Mouse (Mus musculus) layer of hippocampus, postnatal 14 days (tissue): Measurements from ENCODE around the gene Fryl. TPM values are rescaled to one million over a fixed set of nuclear protein-coding genes. Genes with fewer than 3 reads are reported as not detected.

Experiments
- DNase-seq, 2 experiments: peaks; one replicate each; pipeline ENCODE4 v3.0.0; 2021 to 2022; ENCODE audit warnings: low spot score in 2 of 2, mixed read lengths in 1 of 2
- total RNA-seq, 2 experiments: library from RNA; stranded (reverse); gene quantifications; 2 replicates each; pipeline ENCODE4 v1.2.3; 2021

The Fryl gene
- total RNA-seq, 2 experiments from 2014 or later, result 68.4 to 72.2 TPM

DNA sequence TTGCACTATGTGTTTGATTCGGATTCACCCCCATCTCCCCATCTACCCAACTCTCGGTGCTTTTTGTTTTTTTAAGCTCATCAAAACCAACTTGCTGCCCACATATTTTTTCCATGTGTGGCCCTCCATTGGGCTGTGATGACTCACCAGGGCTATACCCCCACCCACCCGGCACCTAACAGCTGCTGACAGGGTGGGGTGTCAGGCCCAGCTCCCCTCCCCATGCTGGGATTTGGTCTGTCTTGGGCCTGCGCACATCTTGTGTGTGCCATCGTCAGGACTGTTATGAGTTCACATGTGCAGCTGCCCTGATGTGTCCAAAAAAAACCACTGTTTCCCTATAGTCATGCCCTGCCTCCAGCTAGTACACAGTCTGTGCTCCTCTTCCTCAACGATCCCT lies 33.4 kb downstream of the Fryl start:
- no peak for DNase-seq

GRCm38 (mm10) chr5:73222397-73222796 lies 34.0 kb downstream of the Fryl start:
- DNase-seq, result no peak

DNA sequence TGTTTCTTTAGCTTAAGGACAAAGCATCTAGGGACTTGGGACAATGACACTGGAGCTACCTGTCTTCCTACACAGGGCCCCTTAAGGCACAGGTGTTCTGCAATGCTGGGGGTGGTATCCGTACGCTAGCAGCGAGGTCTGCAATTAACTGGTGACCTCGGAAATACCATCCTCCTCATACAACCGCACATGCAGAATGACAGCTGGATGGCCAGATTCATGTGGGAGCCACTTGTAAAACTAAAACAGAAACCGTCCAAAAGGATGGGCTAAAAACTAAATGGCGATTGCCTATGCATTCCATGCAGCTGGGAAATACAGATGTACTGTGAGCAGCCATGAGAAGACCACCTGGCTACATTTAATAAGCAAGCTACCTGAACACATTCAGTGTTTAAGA lies 34.6 kb downstream of the Fryl start:
- DNase-seq, result no peak

DNA sequence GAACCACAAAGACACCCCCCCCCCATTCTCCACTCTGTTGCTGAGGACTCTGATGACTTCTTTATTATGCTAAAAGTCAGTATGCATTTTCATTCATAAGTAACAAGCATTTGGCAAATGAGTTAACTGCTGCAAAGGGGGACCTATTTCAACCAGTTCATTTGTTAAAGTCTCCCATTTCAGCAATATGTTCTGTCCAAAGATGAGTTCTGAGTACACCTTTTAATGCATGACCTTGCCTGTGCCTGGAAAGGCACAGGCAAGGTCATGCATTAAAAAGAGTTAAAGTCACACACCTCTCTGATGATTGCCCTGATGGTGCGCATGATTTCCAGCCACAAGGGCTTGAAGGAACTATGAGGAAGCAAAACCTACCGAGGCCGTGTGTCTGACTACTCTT lies 36.7 kb downstream of the Fryl start:
- no peak for DNase-seq

DNA sequence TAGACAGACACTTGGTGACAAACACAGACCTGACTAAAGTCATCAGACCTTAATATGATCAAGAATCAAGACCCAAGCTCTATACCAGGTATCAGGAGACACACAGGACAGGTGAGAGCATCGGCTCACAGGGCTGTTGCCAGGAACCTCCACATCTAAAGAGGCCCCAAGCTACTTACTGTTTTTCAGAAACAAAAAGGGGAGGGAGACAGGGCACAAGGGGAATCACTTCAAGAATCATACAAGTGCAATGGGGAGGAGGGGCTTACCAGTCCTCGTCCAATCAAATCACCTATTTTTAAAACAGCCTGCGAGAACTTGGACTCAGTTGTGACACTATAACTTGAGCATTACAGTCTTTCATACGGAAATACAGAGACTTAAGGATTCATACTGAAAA lies 38.4 kb downstream of the Fryl start:
- DNase-seq, result no peak

- no peak for DNase-seq
These were observed 39.3 kb downstream of the Fryl start for GRCm38 (mm10) chr5:73217116-73217515.

DNA sequence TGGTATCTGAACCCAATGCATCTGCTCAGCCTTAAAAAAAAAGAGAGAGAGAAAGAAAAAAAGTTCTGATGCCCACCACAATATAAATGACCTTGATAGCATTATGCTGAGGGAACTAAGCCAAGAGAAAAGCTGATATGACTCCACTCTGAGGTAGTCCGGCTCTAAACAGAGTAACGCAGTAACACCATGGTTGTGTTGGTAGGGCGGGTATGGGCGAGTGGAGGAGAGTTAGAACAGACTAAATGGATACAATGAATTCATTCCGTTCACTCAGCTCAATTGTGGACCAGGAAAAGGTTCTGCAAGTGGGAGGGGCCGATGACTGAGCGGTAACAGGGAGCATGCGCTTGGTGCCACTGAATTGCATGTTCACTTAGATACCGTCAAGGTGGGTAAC lies 40.4 kb downstream of the Fryl start:
- DNase-seq, result no peak

GRCm38 (mm10) chr5:73212446-73212845 lies 44.0 kb downstream of the Fryl start:
- no peak for DNase-seq

DNA sequence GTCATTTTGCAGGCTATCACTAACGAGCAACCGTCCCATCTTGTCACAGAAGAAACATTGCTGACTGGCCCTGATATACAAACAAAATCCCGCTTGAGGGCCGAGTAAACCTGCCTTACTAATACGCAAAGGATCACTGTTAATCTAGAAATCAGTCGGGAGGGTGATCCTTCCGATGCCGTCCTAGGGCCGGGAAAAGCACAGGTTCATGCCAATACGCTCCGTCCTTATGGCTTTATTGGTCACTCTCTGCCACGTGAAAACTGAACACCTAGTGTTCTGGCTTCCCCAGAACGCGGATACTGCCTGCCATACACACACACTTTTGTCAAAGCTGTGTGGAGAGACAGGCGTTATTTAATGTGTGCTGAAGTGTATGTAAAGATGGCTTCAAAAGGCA lies 44.5 kb downstream of the Fryl start:
- no peak for DNase-seq

DNA sequence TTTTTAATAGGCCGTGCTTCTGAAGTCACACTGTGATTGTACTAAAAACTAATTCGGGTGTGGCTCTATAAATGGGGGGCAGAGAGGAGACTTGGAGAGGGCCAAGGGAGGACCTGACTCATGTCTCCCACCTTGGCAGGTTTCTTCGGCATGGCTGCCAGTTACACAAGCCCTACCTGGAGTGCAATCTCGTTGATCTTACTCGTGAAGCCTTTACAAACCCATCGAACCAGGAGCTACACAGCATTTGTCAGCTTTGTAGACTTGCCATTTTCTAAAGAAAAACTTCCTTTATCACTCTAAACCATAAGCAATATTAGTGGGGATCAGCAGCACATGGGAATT lies 45.5 kb downstream of the Fryl start:
- DNase-seq, result no peak

DNA sequence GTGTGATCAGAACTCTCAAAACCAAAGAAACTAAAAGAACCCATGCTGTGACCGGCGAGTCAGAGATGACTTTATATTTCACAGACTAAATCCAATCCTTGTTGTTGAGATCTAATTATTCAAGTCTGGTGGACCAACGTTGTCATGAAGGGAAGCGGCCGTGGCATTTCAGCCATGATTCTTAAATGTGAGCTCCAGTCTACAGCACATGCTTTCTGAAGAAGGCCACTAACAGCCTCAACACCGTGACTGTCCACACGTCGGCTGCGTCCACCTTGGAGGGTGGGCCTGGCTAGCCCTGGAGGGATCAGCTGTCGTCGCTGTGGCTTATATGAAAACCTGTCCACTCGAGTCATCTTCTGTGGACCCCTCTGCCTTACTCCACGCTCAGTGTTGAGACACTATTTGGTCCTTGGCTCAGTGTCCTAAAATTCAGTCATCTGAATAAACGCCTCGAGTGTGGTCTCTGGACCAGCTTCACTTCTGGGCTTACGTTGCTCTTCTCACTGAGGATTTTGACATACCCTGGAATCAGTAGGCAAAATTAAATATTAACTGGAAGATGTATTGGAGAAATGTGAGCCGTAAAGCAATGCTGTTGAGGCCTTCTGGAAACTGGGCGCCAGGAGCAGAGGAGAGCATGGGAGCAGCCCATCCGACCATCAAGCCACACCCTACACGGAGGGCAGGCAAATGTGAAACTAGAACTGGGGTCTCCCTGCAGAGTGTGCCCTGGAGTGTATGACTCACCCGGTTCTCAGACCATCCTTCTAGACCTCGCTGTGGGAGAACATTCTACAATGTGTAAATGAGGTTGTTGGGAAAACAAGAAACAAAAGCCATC lies 46.1 kb downstream of the Fryl start:
- DNase-seq, result no peak

DNA sequence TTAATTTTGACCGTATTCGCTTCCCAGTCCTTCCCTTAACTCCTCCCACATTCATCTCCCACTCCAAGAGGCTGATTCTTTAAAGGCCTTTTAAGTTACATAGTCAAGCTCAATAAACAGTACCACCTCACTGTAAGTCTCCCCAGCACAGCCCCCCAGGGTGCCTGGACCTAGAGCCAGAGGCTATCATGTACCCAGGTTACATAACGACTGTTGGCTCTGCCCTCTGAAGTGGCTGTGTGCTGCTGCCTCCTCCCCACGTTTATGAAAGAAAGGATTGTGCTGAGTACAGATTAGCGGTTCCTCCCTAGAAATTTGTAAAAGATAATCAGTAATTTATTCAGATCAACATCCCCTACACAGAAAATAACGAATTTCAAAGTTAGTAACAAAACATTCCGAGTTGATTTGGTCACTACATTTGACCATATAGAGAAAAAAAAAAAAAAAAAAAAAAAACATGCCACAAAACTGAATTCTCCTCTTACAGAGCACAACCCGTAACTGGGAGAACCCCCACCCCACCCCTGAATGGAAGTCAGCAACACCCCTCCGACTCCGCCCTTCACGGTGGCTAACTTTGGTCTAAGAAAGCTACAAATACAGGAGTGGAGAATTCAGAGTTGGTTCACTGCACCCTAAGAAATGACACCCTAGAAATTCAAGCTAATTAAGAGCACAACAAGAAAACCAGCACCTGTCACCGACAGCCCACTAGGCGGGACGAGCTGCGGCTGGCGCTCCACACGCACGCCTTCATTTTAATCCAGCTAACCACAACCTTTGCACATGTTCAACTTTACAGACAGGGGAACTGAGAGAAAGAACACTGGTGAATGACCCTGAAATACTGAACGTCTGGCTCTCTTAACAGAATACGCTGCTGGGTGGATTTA lies 47.0 kb downstream of the Fryl start:
- no peak for DNase-seq

DNA sequence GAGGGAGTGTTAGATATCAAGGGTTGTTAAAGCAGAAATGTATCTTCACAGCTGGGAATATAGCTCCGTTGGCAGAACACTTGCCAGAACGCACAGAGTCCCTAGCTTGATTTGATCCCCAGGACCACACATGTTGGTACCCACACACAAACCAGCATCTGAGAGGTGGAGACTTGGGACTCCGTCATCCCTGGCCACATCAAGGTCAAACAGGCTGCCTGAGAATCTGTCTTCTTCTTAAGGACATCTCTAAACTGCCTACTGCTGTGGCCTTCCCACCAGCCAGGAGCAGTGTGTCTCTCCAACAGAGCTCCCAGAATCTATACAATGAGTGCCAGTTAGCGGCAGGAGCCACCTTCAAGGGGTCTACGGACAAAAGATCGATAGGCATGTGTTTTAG lies 47.8 kb downstream of the Fryl start:
- DNase-seq, result no peak

- no peak for DNase-seq
These were observed 49.7 kb downstream of the Fryl start for GRCm38 (mm10) chr5:73206722-73207121.

DNA sequence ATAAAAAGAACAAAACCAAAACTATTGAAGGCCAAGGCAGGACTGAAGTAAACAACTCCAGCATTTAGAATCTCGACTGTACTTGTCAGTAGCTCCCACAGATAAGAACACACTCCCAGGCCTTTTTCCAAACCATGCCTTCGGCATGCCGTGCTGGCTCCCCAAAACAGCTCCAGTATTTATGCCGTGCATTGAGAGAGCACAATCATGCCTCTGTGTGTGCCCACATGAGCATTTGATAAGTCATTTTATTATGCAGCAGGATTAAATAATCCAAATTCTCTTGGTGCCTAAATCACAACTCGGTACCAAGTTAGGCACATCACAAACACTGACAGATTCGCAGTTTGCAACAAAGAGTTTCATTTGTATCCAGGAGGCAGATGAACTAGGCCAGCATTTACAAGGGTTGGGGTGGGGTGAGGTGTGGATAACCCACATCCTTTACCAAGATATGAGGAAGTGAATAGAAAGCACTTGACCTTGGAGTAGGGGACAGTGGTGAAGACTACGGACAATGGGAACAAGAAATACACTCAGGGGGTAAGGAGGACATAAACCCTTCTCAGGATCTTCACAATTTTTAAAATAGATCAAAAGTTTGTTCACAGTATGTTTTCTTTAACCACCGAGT lies 50.3 kb downstream of the Fryl start:
- DNase-seq, result peak in 1 of 2 experiments; percentile 13

DNA sequence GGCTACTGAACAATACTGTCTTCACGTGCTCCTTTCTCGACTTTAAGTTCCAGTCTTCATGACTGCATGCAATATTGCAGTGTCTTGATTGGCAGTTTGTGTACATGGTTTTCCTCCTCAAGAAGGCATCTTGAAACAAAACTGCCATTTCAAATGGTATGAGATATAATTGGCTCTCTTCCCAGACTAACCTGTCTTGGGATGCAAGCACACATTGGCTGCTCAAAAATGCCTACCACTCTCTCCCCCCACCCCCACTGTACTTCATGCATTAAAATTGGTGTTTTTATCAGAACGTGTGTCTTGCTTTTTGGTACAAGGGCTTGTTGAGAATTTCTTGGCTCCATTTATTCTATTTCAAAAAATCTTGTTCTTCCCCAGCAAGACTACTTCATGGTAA lies 51.4 kb downstream of the Fryl start:
- DNase-seq, result no peak

DNA sequence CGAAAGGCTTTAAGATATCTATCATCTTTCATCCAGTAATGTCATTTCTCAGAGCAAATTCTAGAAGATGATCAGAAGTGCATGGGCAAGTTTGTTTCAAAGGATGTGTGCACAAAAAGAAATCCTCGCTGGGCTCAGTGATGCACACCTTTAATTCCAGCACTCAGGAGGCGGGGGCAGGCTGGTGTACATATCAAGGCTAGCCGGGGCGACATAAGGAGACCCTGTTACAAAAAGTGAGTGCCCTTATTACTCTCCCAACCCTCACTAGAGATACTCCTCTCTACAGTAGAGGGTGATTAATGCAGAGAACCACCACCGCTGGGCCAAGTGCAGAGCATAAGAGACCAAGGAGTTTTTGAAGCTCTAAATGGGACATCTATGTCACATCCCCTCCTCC lies 53.9 kb downstream of the Fryl start:
- DNase-seq, result no peak

DNA sequence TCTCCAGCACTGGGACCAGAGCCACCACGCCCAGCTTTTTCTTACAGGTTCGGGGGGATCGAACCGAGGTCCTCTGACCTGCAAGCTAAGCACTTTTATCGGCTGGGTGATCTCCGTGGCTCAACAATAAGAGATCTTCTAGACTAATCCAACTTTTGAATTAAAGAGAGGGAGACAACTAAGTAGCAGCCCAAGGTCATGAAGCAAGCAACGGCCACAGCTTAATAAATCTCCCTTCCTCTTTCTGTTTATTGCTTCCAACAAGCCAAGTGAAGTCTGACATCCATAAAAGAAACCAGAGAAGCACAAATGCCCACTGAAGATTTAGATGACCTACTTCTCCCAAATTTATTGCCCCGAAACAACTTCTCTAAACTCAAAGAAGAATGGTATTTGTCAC lies 54.3 kb downstream of the Fryl start:
- DNase-seq, result no peak

GRCm38 (mm10) chr5:73200387-73201384 lies 55.7 kb downstream of the Fryl start:
- DNase-seq, result no peak

GRCm38 (mm10) chr5:73199586-73199985 lies 56.8 kb downstream of the Fryl start:
- DNase-seq, result no peak

- no peak for DNase-seq
These were observed 57.7 kb downstream of the Fryl start for GRCm38 (mm10) chr5:73198690-73199089.
